Mouse (Mus musculus): ENCODE measurements around the gene Arfgef2.

Gene Arfgef2

GRCm38 (mm10) chr2:166806813-166807212 is 1.4 kb downstream of the Arfgef2 start:
- DNase-seq (ENCODE audit: low spot score), result no peak

GRCm38 (mm10) chr2:166809499-166809898 is 4.1 kb downstream of the Arfgef2 start:
- DNase-seq (ENCODE audit: low spot score), result no peak

DNA sequence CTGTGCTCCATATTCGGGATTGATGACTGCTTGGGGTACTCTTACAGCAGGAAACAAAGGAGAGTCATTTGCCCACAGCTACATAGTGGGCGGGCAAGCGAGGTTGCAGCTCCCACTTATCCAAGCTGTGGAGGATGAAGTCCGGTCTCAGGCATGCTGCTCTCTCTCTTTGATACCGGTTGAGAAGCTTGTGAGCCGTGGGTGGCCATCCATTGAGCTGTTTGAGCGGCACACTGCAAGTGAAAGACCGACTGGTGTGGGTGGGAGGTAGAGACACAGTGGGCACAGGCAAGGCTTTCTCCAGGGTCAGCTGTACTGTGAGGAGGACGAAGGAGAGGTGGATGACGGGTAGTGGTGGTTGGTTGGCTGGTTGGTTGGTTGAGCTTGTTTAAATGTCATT is 5.4 kb downstream of the Arfgef2 start:
- DNase-seq (ENCODE audit: low spot score), result no peak

GRCm38 (mm10) chr2:166818463-166819143 is 13.2 kb downstream of the Arfgef2 start:
- DNase-seq (ENCODE audit: low spot score), result no peak

DNA sequence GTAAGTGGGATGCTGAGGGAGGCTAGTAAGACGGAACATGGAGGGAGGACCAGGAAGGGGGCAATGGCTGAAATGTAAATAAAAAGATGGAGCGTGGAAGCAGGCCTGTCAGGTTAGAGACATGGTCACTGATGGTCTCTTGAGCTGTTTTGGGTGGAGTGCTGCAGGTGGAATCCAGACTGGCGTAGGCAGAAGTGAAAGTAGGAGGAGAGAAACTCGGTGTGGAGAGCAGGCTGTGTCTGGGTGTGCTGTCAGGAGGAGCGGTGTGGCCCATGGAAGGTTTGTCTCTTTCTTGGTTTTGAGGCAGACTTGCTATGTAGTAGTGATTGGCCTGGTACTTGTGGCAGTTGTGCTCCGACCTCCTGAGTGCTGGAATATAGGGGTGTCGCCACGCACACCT is 14.5 kb downstream of the Arfgef2 start:
- no peak for DNase-seq (ENCODE audit: low spot score)

GRCm38 (mm10) chr2:166820844-166821243 is 15.5 kb downstream of the Arfgef2 start:
- DNase-seq (ENCODE audit: low spot score), result no peak

DNA sequence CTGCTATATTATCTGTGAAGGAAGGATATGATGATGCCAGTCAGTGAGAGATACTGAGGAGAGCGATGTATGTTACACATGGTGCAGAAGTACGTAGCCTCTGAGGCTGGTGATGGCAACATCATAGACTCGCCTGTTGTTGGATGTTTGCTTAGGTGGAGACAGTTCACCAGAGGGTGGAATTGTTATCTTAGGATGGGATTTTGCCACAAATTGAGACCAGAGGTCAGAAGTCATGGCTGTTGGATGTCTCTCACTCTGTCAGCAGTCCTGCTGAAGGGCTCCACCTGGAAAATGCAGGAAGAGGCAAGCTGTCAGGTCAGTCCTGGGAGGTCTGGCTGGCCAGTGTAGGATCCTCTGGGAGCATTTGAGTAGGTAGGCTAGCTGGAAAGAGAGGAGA is 16.0 kb downstream of the Arfgef2 start:
- no peak for DNase-seq (ENCODE audit: low spot score)

GRCm38 (mm10) chr2:166822119-166822826 is 16.9 kb downstream of the Arfgef2 start:
- no peak for DNase-seq (ENCODE audit: low spot score)

DNA sequence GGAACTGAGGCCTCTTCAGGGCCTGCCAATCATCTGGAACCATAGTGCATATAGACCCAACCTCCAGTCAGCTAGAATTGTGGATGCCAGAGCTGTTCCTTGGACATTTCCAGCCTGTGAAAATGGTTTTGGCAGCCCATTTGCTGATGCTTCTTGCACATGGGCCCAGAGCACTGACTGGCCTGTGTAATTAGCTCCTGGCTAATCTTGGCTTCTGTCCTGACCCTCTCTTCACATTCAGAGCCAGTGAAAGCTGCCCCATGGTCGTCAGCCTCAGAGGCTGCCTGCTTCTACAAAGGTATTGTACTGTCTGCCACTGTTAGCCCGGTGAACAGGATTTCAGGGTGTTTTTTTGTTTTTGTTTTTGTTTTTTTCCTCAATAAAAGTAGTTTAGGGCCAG is 17.5 kb downstream of the Arfgef2 start:
- DNase-seq (ENCODE audit: low spot score), result no peak

- no peak for DNase-seq (ENCODE audit: low spot score)
Measured at GRCm38 (mm10) chr2:166824386-166824785, 19.0 kb downstream of the Arfgef2 start.

GRCm38 (mm10) chr2:166824998-166825397 is 19.6 kb downstream of the Arfgef2 start:
- no peak for DNase-seq (ENCODE audit: low spot score)

DNA sequence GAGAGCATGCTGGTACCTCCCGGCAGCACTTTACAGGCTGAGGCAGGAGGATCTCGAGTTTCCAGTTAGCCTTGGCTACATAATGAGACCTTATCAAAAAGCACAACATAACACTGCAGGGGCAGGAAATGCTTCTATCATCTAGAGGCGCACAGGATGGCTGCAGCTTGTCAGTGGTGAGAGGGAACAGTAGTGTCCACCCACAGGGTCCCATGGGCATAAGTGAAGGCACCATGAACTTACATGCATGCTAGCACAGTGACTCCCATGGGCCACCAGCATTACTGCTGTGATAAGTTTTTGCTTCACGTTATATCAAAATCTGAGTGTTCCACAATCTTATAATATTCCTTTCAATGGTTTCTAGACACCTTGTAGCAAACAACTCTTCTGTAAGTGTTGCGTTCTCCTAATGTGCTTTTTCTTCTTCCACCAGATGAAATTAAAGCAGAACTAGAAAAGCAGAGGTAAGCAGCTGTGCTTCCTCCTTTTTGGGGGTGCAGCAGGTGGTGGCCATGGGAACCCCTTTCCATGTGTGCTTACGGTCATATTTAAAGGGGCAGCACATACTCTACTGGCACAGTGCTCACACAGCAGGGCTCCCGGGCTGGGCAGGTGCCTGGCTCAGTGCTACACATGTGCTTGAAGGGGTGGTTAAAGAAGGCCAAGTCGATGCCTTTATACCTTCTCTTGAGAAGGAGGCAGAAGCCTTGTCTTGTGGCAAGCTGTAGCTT is 21.3 kb downstream of the Arfgef2 start:
- DNase-seq (ENCODE audit: low spot score), result no peak

DNA sequence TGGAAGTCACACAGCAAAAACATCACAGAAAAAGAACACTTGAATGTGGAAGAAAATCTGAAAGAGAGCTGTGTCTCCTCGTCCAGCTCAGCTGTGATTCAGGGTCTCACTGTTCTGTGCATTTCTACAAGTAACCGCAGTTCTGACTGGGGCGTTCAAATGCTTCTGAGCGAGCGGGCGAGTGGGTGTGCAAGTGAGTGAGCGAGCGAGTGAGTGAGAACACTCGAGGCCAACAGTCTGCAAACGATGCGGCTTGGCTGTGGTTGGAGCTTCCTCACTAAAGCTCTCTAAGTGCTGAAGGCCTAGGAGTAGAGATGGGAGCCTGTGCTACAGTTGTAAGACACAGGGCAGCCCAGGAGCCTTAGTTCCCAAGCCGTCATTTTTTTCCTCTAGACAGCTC is 22.9 kb downstream of the Arfgef2 start:
- DNase-seq (ENCODE audit: low spot score), result no peak

DNA sequence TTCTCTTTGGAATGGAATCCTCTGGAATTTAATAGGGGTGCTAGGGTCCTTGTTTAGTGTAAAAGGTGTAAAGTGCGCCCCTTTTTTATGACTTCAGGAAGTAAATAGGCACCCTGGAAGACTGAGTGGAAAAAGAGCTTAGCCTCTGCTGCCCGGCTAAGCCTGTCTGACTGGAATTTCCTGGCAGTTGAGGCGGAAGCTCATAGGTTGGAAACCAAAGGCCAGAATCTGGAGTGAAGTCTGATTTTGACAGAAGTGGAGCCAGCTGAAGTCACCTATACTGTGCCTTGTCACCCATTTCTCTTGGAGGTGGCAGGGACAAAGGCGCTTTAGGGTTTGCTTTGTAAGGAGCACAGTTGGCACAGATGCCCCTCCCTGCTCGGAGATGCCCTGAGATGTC is 25.0 kb downstream of the Arfgef2 start:
- DNase-seq (ENCODE audit: low spot score), result peak; percentile 75

GRCm38 (mm10) chr2:166834091-166834490 is 28.7 kb downstream of the Arfgef2 start:
- no peak for DNase-seq (ENCODE audit: low spot score)

GRCm38 (mm10) chr2:166834796-166835195 is 29.4 kb downstream of the Arfgef2 start:
- no peak for DNase-seq (ENCODE audit: low spot score)

- no peak for DNase-seq (ENCODE audit: low spot score)
Measured at GRCm38 (mm10) chr2:166835581-166835980, 30.2 kb downstream of the Arfgef2 start.

- no peak for DNase-seq (ENCODE audit: low spot score)
Measured at GRCm38 (mm10) chr2:166841813-166842212, 36.4 kb downstream of the Arfgef2 start.

- no peak for DNase-seq (ENCODE audit: low spot score)
Measured at GRCm38 (mm10) chr2:166850691-166851090, 45.3 kb downstream of the Arfgef2 start.

DNA sequence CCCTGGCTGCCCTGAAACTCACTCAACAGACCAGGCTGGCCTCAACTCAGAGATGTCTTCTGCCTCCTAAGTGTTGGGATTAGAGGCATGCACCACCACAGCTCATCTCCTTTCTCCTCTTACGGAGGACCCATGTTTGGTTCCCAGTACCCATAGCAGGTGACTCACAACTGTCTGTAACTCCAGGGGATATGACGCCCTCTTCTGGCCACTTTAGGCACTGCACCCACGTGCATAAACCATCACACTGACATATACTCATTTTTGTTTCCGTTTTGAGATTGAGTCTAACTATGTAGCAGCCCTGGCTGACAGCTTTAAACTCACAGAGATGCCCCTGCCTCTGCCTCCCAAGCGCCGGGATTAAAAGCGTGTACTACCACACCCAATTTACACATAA is 46.9 kb downstream of the Arfgef2 start:
- no peak for DNase-seq (ENCODE audit: low spot score)

DNA sequence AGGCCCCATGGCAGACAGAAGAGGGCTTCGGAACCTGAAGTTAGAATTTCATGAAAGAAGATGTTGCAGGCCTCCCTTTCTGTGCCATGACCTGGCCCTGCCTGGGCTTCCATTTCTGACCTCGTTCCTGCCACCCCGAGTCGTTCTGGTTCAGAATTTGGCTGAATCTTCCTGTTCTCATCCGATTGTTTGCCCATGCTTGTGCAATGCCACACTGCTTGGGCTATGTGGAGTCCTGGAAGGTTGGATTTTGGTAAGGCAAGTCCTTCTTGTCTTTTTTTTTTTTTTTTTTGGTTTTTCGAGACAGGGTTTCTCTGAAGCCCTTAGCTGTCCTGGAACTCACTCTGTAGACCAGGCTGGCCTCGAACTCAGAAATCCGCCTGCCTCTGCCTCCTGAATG is 50.4 kb downstream of the Arfgef2 start:
- DNase-seq (ENCODE audit: low spot score), result no peak

DNA sequence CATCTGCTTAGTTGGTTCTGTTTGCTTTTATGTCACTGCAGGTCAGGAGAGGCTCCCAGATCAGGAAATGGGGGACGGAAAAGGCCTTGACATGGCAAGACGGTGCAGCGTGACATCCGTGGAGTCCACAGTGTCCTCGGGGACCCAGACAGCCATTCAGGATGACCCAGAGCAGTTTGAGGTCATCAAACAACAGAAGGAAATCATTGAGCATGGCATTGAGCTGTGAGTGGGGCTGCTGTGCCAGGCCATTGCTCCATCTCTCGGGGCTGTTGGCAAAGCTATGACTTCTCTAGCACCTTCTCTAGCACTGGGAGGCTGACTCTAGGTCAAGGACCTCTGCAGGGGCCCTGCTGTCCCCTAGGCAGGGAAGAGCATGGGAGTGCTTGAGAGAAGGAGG is 51.0 kb downstream of the Arfgef2 start:
- DNase-seq (ENCODE audit: low spot score), result no peak

DNA sequence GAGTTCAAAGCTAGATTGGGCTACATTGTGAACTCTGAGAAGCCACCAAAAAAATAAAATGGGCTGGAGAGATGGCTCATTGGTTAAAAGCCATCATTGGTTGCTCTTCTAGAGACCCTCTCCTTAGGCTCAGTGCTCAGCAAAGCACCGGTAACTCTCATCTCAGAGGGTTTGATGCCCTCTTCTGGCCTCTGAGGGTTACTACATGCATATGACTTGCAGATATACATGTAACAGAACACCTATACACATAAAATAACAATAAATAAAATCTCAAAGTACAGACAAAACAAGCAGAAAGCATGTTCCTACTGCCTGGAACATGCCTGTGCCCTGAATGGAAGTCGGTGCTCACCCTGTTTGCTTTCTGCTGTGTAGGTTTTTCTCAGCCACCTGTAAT is 51.7 kb downstream of the Arfgef2 start:
- DNase-seq (ENCODE audit: low spot score), result no peak
